Mouse (Mus musculus): Measurements from ENCODE around the gene Dnah8. TPM values are rescaled to one million over a fixed set of nuclear protein-coding genes. Genes with fewer than 3 reads are reported as not detected.

Gene Dnah8
- total RNA-seq, 2 experiments from 2014 or later, result 1.4 to 2.4 TPM

DNA sequence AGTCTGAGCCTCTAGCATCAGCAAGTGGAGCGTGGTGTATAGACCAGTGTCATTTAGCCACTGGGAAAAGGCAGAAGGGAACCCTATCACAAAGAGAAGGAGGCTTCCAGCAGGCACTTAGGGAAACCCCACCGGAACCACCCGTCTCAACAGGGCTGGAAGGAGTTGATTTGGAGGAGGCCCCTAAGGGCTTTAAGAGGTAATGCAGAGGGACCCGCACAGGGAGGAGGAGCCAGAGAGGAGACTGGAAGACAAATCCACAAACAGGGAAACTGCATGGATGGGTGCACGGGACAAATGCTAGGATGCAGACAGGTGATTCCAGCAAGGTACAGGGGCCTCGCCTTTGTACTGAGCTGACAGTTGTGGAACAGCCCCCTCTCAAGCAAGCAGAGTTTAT is 126.1 kb downstream of the Dnah8 start:
- no peak for DNase-seq

- no peak for DNase-seq
These were observed 128.2 kb downstream of the Dnah8 start for GRCm38 (mm10) chr17:30752370-30752818.

- no peak for DNase-seq
These were observed 129.0 kb downstream of the Dnah8 start for GRCm38 (mm10) chr17:30753201-30753600.

DNA sequence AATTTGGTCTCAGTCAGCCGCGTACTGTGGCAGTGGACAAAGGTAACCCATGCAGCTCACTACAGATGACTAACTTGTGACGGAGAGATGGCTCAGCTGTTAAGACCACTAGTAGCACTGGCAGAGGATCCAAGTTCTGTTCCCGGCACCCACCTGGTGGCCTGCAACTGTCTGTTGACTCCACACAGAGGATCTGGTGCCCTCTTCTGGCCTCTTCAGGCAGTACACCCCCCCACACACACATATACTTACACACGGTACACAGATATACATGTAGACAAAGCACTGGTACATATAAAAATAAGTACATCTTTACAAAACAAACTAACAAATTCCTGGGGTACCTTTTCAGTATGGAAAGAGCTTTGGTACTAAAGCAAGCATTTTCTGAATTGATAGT is 132.6 kb downstream of the Dnah8 start:
- DNase-seq, result no peak

GRCm38 (mm10) chr17:30760307-30760706 is 136.2 kb downstream of the Dnah8 start:
- DNase-seq, result no peak

- no peak for DNase-seq
These were observed 140.1 kb downstream of the Dnah8 start for GRCm38 (mm10) chr17:30764276-30764675.

- no peak for DNase-seq
These were observed 150.3 kb downstream of the Dnah8 start for GRCm38 (mm10) chr17:30774416-30774815.

GRCm38 (mm10) chr17:30775096-30775495 is 150.9 kb downstream of the Dnah8 start:
- no peak for DNase-seq

DNA sequence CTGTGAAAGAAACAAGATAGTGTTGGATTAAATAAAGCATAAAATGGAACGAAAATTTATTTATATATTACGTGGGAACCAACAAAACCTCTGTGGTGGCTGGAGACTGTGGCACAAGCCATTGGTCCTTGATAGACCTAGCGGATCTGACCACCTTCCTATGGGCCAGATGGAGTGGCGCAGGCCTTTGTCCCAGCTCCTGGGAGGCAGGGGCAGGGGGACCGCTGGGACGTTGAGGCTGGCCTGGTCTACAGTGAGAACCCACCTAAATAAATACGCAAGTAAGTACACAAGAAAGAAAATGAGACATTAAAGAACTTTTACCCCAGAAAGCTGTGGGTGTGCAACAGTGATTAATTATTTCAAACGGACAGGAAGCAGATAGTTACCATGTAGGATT is 156.9 kb downstream of the Dnah8 start:
- DNase-seq, result no peak

DNA sequence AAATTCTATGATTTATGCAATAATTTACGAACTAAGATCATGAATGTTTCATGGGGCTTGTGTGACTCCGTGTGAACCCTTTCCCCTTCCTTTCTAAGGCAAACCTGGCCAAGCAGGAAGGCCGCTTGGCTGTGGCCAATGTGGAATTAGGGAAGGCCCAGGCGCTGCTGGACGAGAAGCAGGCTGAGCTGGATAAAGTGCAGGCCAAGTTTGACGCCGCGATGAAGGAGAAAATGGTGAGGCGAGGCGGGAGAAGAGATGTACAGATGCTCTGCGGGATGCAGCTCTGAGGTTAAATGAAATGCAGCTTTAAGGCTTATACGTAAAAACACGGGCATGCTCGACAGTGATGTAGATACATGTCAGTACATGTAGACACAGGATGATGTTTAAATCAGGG is 158.1 kb downstream of the Dnah8 start:
- DNase-seq, result no peak

DNA sequence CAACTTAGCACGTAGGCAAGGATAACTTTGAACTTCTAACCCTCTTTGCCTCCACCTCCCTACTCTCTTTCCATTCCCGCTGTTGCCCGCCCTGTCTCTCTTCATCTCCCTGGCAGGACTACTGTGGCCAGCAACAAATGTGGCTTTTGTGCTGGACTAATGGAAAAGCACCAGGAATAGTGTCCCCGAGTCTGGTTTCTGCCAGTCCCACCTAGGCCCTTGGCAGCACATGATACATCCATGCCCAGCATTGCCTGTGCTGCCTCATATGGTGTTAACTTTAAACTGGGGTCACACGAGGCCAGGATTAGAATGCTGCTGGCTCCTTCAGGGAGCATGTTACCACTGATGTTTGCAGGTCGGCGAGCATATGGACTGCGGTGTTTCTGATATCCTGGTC is 164.2 kb downstream of the Dnah8 start:
- DNase-seq, result no peak

DNA sequence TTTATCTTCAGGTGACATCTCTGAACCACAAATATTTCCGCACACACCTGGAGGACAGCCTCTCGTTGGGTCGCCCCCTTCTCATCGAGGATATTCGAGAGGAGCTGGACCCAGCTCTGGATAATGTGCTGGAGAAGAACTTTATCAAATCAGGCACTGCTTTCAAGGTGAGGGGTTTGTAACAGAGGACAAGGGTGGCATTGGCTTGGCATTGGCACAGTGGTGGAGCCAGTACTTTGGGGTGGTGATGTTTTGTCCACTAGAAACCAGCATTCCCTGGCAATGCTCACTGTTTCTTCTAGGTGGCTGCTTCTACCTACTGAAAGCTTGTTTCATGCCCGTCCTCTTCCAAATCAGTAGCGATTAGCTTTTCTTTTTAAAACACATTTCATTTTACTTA is 166.7 kb downstream of the Dnah8 start:
- no peak for DNase-seq

DNA sequence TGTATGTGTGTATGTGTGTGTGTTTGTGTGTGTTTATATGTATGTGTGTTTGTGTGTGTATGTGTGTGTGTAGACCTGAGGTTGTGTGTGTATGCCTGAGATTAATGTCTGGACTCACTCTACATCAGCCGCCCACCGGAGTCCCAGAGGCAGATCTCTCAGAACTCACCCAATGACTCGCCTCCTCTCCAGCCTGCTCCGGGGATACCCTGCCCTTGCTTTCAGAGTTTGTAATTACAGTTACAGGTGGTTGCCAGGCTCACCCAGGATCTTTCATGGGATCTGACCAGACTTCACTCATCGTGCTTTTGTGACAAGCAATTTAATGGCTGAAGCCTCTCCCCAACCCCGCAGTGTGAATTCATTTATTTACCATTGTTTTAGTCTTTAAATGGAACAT is 168.2 kb downstream of the Dnah8 start:
- DNase-seq, result no peak

GRCm38 (mm10) chr17:30796616-30797015 is 172.5 kb downstream of the Dnah8 start:
- no peak for DNase-seq

DNA sequence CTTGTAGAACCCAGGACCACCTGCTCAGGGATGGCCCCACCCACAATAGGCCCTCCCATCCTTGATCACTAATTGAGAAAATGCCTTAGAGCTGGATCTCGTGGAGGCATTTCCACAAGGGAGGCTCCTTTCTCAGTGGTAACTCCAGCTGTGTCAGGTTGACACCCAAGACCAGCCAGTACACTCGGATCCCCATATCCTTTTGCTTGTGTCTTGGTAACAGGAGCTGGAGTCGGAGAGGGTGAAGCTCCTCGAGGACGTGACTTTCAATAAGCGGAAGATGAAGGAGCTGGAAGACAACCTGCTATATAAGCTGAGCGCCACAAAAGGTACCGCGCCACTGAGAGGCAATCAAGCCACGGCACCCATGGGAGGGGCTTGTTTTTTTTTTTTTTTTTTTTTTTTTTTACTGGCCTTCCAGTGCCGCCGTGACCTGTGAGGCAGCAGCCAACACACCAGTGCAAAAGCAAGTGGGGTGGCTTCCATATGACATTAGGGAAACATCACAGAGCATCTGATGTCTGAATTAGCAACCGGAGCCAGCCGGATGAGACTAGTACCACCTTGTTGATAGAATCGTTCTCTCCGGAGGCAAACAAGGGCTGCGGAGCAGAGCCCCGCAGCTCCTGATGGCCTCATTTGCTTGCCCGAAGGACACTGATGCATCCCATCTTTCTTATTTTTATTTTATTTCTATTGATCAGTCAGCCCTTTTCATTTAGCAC is 176.3 kb downstream of the Dnah8 start:
- no peak for DNase-seq

- no peak for DNase-seq
These were observed 179.5 kb downstream of the Dnah8 start for GRCm38 (mm10) chr17:30803668-30804067.

- DNase-seq, result no peak
These were observed 180.8 kb downstream of the Dnah8 start for GRCm38 (mm10) chr17:30804955-30805354.

GRCm38 (mm10) chr17:30805511-30806059 is 181.4 kb downstream of the Dnah8 start:
- DNase-seq, result no peak

GRCm38 (mm10) chr17:30808866-30809660 is 184.9 kb downstream of the Dnah8 start:
- no peak for DNase-seq

GRCm38 (mm10) chr17:30809926-30810660 is 185.9 kb downstream of the Dnah8 start:
- no peak for DNase-seq

- no peak for DNase-seq
These were observed 194.4 kb downstream of the Dnah8 start for GRCm38 (mm10) chr17:30818543-30818942.

DNA sequence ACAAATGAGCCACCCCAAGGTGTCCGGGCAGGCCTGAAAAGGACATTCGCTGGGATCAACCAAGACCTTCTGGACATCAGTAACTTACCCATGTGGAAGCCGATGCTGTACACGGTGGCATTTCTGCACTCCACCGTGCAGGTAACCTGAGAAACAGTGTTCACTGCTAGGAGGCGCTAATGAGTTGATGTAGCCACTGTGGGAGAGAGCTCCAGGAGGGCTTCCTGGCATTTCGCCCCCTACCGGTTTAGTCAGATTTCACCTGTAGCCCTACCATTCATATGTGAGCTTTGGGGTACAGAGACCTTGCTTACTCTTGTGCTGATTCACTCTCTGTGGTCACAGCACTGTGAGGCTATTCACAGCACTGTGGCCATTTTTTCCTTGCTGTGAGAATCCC is 195.0 kb downstream of the Dnah8 start:
- DNase-seq, result no peak

DNA sequence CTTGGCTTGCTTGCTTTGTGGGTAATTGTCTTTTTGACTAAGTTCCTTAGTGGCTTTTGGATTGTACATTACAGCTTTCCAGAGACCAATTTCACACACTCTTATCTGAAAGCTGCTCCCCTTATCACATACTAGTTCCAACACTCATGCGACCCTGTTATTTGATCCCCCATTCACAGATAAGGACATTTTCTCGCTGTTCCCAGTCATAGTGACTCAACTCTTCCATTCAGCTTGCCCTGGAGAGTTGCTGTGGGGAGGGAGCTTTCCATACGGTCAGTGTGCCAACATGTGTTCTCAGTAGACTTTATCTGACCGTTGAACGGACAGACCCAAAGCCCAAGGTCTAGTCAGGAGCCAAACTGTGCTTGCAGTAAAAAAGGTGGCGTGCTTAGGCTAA is 197.0 kb downstream of the Dnah8 start:
- peak; percentile 36 for DNase-seq

Data from adrenal gland, postnatal 10 days (tissue).